Mouse (Mus musculus) brain, embryonic 14.5 days (tissue): ENCODE data around the gene Klhl42. TPM values are rescaled to one million over a fixed set of nuclear protein-coding genes. Genes with fewer than 3 reads are reported as not detected.

ENCODE experiments used
- DNase-seq: peaks from one replicate; pipeline ENCODE4 v3.0.0-alpha.2; 2011; ENCODE audit warnings: low read depth
- CTCF ChIP-seq: fragments of 200-500 bp; IDR thresholded peaks from 2 replicates; pipeline ENCODE4 v1.5.1; 2012; ENCODE audit warnings: inconsistent platforms, mild to moderate bottlenecking, moderate library complexity, borderline replicate concordance; ENCODE audit not compliant: insufficient read depth, insufficient read length; ENCODE audit errors: extremely low read depth
- POLR2A ChIP-seq: fragments of 200-500 bp; IDR thresholded peaks from 2 replicates; pipeline ENCODE4 v1.6.1; 2012; ENCODE audit warnings: mild to moderate bottlenecking, inconsistent platforms, borderline replicate concordance; ENCODE audit not compliant: poor library complexity, insufficient read depth, insufficient read length, severe bottlenecking; ENCODE audit errors: extremely low read depth
- polyA plus RNA-seq: library from polyadenylated mRNA; depleted of rRNA; stranded (reverse); fragments of >200 nt; gene quantifications from 2 replicates; pipeline ENCODE4 v1.2.3, GENCODE M21; 2012

Gene Klhl42
- polyA plus RNA-seq, 1 experiment = 13.0 TPM

DNA sequence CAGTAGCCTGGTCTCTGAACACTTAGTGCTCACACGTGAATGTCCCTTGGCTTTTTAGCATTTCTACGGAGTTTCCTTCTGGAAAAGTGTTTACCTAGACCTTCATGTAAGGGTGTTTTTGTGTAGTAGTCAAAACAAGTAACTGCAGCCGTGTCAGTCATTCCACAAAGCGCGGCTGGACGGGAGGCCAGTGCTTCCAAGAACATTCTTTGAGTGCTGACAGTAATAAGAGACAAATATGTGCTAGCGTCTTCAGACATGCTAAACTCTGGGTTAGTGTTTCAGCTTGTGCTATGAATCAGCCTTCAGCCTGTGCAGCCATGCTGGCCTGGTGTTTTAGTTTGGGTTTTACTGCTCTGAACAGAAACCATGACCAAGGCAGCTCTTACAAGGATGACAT is 28.5 kb upstream of the Klhl42 start:
- TF ChIP-seq CTCF (no peak), POLR2A (no peak)
- DNase-seq = no peak

DNA sequence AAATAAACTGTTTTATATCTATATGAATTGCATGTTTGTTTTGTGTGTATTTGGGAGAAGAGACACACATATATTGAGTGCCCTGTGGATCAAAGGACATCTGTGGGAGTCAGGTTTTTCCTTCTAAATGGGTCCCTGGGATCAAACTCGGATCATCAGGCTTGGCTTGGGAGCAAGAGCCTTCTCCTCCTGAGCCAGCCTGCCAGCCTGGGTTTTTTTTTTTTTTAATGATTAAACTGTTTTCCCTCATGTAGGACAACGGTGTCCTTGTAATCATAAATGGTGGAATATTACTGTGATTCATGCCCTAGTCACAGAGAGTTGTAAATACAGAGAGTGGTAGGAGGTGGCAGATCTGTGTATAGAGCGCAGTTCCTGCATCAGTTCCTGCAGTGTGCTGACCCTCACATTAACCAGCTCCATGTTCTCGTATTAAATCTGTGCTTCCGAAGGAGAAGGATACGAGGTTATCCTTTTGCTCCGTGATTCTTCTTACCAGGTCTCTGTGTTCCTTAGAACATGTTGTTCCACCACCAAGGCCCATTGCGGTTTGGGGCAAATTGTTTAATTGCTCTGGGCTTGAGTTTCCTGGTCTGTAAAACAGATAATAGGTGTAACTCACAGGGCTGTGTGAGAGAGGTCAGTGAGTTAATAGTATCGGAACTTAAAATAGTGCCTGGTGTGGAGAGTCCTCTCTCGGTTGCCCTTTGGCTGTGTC is 26.8 kb upstream of the Klhl42 start:
- DNase-seq = no peak
- TF ChIP-seq CTCF (no peak), POLR2A (no peak)

DNA sequence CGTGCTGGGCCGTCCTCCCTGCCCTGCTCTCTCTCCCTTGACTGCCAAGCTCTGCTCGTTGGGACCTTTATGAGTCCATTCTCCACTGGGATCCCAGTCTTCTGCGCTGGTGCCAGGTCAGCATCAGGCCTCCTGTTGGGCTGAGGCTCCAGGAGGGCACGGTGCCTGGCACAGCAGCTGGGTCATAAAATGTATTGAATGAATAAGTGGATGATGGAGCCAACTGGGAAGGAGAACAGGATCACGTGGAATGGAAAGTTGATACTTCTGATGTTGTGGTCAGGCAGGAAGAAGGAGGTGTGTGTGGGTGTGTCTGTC is 26.3 kb upstream of the Klhl42 start:
- TF ChIP-seq CTCF = no peak
- TF ChIP-seq POLR2A = no peak
- DNase-seq = no peak

DNA sequence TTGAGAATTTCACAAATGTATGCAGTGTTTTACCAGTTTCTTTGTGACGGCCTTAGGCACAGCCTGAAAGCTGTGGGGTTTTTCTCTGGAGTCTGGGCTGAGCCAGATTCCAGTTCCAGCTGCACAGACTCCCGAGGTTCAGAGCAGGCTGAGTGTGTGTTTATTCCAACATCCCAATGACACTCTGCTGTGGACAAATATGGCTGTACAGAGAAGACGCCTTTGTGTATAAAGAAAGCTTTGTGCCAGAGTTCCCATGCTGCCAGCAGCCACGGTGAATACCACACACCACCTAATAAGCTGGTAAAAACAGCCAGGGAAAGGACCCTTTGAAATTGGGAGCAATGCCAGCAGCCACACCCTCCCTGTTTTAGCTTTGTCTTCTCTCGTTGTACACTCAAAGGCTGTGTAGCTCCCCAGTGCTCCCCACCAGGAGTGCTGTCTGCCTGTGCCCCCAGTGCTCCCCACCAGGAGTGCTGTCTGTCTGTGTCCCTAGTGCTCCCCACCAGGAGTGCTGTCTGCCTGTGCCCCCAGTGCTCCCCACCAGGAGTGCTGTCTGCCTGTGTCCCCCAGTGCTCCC is 15.3 kb upstream of the Klhl42 start:
- peak; percentile 76 for DNase-seq

DNA sequence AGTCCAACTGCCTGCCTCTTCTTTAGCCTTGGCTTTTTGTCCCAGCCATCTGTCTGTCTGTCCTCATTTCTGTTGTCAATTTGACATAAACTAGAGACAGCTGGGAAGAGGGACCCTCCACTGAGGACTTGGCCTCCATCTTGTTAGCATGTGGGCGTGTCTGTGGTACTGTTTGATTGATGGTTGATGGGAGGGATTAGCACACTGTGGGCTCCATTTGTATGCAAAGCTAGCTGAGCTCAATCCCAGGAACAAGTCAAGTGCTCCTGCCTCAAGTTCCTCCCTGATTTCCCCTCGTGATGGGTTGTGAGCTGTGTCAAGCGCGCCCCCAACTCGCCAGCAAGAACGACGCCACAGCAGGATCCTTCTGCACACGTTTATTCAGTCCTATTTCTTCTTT is 14.3 kb upstream of the Klhl42 start:
- DNase-seq = peak; percentile 63

More for the DNA sequence above, 15.3 kb upstream of the Klhl42 start:
- no peak for TF ChIP-seq POLR2A
- no peak for TF ChIP-seq CTCF

DNA sequence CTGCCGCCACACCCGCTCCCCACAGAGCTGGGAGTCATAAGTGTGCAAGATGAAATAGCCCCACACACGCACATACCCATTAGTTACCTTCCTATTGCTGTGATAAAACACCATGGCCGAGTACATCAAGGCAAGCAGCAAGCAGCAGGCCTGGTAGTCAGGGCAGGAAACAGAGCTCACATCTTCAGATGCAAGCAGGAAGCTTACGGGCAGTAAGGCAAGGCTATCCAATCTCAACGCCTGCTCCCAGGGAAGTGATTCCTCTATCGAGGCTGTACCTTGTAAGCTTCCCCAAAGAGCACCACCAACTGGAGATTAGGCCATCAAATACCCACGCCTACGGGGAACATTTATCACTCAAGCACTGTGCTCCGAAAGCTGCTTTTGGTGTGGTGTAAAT is 11.3 kb upstream of the Klhl42 start:
- no peak for DNase-seq
- TF ChIP-seq POLR2A (no peak), CTCF (no peak)

More for the DNA sequence above, 14.3 kb upstream of the Klhl42 start:
- no peak for TF ChIP-seq CTCF
- TF ChIP-seq POLR2A = no peak

DNA sequence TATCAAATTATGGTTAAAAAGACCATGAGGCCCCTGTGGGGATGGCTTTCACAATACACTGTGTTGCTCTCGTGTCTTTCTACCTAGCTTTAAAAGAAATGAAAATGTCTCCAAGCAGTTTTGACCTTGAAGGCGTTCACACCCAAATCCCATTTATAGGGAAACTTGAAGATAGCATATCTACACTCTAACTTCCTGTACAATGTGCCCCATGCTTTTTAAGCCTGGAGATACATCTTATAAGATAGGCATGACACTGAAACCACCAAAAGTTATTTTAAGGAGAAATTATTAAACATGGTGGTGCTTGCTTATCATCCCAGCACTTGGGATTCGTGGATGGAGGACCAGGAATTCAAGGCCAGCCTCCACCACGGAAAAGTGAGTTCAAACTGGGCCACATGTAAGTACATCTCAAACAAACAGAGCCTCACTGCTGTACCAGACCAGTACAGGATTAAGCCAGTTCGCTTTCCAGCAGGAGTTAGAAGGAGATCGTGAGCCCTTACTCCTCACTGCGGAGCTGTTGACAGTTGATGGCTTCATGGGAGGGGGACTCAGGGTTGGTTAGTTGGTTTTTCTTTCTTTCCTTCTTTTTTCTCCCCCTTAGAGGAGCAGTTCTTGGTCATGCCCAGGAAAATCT is 5.7 kb upstream of the Klhl42 start:
- DNase-seq = no peak
- no peak for TF ChIP-seq CTCF
- no peak for TF ChIP-seq POLR2A

DNA sequence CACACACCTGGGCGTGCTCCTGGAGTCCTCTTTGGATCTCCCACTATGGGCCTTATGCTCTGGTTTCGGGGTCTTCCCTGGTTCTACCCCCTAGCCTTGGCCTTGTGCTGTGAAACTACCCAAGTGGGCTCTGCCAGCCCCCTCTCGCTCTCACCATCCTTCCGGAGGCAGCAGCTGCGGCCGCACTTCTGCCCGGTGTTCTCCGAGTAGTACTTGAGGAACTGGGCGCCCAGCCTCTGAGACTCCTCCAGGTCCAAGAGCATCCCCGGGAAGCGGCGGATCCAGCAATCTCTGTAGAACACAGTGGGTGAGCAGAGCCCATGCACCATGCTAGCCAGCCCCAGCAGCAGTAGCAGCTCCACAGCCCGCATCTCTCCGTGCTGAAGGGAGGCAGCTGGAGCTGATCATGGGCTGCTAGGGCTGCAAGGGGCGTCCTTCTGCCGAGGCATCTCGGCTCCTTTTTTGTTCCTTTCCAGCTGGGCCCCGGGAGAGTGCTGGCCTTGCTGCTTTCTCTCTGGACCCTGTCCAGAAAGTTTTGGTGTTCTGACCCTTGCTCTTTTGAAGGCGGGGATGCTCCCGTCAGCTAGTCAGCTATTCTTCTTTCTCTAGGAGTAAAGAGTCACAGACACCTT is 4.5 kb upstream of the Klhl42 start, which contains the start of gene Mansc4:
Mansc4 (minus strand) TSS at position 439 of the 632 bp plus-strand sequence.
- TF ChIP-seq POLR2A (no peak), CTCF (no peak)
- DNase-seq = peak; percentile 61

DNA sequence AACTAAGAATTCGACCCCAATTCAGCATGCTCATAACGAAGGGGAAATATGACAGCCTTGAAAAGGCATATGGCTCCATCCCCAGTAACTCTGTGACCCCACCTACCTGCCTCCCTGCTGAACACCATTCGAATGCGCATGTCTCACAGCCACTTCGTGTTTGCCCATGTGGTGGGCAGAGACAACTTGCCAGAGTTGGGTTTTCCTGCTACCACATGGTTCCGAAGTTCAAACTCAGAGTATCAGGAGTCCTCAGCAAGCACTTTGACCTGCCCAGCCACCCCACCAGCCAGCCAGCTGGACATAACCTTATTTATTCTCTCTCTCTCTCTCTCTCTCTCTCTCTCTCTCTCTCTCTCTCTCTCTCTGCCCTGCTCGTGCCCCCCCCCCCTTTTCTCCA is 3.4 kb upstream of the Klhl42 start:
- no peak for TF ChIP-seq CTCF
- no peak for TF ChIP-seq POLR2A
- DNase-seq = no peak

DNA sequence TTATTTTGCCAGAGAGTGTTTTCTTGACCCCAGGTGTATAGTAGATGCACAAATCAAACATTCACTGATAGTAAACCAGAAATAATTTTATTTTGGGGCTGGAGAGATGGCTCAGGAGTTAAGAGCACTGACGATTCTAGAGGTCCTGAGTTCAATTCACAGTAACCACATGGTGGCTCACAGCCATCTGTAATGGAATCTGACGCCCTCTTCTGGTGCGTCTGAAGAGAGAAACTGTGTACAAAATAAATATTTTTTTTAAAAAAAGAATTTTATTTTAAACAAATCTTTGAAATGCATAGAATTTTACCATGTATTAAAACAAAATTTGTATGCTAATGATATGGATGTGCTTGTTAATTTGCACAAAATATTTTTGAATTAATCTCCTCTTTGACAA is 2.7 kb upstream of the Klhl42 start:
- no peak for DNase-seq
- TF ChIP-seq CTCF = no peak
- no peak for TF ChIP-seq POLR2A

DNA sequence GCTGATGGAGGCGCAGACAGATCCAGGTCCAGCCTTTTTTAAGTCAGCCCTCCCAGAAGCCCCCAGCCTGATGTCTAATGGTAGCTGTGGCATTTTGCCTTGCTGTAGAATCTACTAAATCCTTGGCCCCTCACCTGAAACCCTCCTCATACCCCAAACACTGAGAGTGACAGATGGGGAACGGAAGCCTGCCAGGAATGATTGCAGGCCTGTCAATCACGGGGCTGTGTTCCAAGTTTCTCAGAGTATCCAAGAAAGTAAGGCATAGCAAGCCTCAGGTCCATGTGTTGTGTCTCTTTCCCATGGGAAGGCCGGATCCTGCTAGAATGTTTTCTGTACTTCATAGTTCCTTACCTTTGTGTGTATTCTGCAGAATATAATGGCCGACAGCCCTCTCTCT is 988 bp upstream of the Klhl42 start:
- peak; percentile 62 for DNase-seq
- TF ChIP-seq POLR2A = no peak
- no peak for TF ChIP-seq CTCF

DNA sequence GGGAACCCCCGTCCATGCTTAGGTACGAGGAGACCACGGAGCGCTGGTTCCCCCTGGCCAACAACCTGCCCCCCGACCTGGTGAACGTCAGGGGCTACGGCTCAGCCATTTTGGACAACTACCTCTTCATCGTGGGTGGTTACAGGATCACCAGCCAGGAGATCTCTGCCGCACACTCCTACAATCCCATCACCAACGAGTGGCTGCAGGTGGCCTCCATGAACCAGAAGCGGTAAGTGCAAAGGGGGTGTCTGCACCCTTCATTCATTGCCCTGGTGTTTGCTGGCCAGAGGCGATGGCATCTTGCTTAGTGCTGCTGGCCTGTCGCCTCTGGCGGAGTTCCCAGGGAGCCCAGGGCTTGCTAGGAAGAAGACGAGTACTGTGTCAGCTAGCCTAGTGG is 957 bp downstream of the Klhl42 start:
- TF ChIP-seq POLR2A (no peak), CTCF (no peak)
- peak; percentile 72 for DNase-seq

DNA sequence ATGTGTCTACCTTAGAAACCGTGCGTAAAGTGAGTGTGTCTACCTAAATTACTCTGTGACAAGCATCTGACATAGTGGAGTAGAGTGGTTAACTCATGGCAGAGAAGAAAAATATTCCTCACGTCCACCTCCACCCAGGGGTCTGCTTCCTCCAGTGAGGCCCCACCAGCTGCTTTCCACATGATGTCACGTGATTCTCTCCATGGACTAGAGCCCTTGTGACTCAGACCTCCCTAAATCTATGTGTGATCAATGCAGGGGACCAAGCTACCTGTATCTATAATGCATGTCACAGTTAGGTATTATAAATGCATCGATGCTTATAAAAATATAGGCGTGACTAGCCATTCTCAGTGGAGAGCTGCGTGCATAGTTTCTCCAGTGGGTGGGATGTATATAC is 3.6 kb downstream of the Klhl42 start:
- no peak for DNase-seq
- no peak for TF ChIP-seq CTCF
- no peak for TF ChIP-seq POLR2A
